Mouse (Mus musculus): ENCODE data around the gene Sntb2.
"Not testable (repeated sequence)": the region's sequence is repeated elsewhere in the genome, so short reads cannot be mapped to it uniquely, and the experiment has no call there.

Sntb2 gene

GRCm38 (mm10) chr8:106972538-106973264, 37.2 kb downstream of the Sntb2 start:
- DNase-seq (ENCODE audit: low read depth, low spot score): no peak

DNA sequence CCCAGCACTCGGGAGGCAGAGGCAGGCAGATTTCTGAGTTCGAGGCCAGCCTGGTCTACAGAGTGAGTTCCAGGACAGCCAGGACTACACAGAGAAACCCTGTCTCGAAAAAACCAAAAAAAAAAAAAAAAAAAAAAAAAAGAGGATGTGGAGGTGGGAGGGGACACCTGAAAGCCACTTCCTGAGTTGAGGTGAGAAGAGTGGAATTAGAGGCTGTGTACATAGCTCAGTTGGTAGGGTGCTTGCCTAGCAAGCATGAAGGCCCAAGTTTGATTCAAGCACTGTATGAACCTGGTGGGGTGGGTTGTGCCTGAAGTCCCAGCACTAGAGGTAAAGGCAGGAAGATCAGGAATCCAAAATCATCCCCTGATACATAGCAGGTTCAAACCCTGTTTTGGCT, 38.0 kb downstream of the Sntb2 start:
- not testable (repeated sequence) for DNase-seq (ENCODE audit: low read depth, low spot score)

DNA sequence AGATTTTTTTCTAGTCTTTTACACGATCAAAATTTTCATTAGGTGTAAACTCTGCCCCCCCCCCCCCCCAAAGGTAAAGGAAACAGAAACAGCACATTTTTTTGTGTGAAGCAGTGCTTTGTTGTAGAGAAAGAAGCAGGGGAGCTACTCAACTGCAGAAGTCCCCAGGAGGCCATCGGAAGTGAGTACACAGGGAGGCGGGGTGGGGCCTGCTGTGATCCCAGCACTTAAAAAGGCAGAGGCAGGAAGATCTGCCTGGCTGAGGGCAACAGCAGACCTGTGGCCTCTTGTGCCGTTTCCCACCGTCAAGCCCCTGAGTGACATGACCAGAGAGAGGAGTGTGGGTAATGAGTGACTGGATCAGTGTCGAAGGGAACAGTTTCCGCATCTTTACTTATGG, 39.2 kb downstream of the Sntb2 start:
- DNase-seq (ENCODE audit: low read depth, low spot score): peak; percentile 77

DNA sequence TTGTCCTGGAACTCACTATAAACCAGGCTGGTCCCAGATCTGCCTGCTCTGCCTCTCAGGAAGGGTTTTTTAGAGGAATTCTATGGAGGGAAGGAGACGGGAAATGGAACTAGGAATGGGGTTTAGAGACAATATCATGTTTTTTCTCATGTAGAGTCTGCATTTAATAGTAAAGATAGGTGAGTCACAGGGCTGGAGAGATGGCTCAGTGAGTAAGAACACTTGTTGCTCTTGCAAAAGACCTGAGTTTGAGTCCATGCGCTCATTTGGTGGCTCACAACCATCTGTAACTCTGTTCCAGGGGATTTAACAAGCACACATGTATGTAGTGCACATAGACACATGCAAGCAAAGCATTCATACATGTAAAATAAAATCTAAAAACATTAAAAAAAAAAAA, 40.2 kb downstream of the Sntb2 start:
- no peak for DNase-seq (ENCODE audit: low read depth, low spot score)

- DNase-seq (ENCODE audit: low read depth, low spot score): no peak
Observed at GRCm38 (mm10) chr8:106976436-106976835, 40.9 kb downstream of the Sntb2 start.

GRCm38 (mm10) chr8:106978755-106979251, 43.3 kb downstream of the Sntb2 start:
- DNase-seq (ENCODE audit: low read depth, low spot score): no peak

GRCm38 (mm10) chr8:106985404-106985821, 49.9 kb downstream of the Sntb2 start:
- no peak for DNase-seq (ENCODE audit: low read depth, low spot score)

DNA sequence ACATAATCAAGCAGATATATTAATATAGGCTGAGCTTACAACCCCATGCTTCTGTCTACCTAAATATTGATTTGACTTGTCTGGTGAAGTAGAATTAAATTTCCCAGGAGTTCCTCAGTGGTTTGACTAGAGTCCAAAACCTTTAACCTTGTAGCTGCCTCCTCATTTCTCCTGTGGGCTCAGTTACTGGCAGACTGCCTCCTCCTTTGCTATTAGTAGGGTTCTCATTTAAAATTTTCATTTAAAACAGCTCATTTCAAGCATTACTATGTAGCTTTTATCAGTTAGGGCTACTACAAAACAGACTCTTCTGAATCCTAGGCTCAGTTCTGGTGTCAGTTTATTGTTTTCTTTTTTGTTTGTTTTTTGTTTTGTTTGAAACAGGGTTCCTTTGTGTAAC, 50.4 kb downstream of the Sntb2 start:
- no peak for DNase-seq (ENCODE audit: low read depth, low spot score)

- DNase-seq (ENCODE audit: low read depth, low spot score): no peak
Observed at GRCm38 (mm10) chr8:106987557-106987956, 52.0 kb downstream of the Sntb2 start.

- DNase-seq (ENCODE audit: low read depth, low spot score): no peak
Observed at GRCm38 (mm10) chr8:106991393-106991792, 55.8 kb downstream of the Sntb2 start.

GRCm38 (mm10) chr8:106996339-106996738, 60.8 kb downstream of the Sntb2 start:
- not testable (repeated sequence) for DNase-seq (ENCODE audit: low read depth, low spot score)

GRCm38 (mm10) chr8:106997416-106997815, 61.9 kb downstream of the Sntb2 start:
- DNase-seq (ENCODE audit: low read depth, low spot score): no peak

DNA sequence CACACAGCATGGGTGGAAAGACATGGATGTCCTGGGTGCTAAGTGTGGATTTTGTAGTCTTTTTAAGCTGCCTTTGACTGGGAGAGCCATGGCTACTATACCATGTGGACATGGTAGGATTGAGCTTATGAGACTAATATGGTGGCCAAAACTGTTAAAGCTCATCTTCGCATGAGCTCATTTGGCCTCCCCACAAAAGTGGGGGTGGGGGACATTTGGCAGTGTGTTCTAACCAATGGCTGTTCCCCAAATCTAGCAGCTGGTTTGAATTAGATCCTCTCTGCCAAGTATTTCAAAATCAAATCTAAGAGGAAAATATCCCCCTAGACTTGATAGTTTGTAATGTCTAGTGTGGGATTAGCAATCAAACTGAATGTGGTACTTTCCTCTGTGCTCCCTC, 63.5 kb downstream of the Sntb2 start:
- no peak for DNase-seq (ENCODE audit: low read depth, low spot score)

DNA sequence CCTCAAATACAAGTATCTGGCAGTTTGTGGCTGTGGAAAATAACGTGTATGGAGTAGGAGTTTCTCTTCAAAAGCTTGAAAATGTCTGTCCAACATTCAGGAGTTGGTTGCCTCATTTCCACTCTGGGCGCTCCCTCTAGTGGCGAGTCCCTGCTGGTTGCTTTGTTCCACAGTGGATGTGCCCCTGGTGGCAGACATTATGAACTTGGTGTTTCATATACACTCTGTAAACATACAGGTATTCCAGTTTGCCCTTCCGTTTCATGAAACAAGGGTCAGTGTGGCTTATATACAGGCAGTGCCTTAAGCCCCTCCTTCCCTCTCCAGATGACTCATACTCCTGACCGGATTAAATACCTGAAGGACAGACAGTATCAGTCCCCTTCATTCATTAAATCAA, 67.0 kb downstream of the Sntb2 start:
- peak; percentile 94 for DNase-seq (ENCODE audit: low read depth, low spot score)

- no peak for DNase-seq (ENCODE audit: low read depth, low spot score)
Observed at GRCm38 (mm10) chr8:107007795-107008194, 72.2 kb downstream of the Sntb2 start.

- no peak for DNase-seq (ENCODE audit: low read depth, low spot score)
Observed at GRCm38 (mm10) chr8:107012666-107013065, 77.1 kb downstream of the Sntb2 start.

DNA sequence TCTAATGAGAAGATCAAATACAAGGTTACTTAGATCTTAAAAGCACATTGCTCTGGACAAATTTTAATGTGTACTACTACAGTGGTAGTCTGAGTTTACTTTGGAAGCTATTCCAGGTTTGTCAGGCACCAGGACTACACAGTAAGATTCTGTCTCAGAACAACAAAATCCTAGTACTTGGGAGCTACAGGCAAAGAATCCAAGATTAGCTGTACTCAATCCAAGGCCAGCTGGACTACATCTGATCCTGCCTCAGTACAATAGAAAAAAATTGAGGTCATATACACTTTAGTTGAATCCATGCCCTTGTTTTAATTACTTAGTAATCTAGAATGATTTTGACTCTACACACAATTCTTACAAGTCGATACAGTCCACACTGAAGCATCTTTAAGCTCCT, 79.4 kb downstream of the Sntb2 start:
- DNase-seq (ENCODE audit: low read depth, low spot score): no peak

DNA sequence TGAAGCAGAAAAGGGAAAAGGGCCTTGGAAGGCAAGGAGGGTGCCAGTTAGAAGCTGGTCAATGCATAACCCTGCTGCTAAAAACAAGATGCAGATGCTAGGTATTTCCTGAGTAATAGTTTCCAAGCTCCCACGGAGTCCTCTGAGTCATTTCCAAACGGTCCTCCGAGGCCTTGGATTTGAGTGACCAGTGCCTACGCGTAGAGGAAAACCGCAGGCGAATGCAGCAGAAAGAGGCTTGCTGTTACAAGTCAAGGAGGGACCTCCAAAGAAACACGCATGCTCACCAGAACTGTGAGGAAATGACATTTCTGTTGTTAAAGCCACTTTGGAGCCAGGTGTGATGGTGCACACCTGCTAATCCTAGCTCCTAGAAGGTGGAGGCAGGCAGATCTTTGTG, 87.9 kb downstream of the Sntb2 start:
- no peak for DNase-seq (ENCODE audit: low read depth, low spot score)

GRCm38 (mm10) chr8:107029310-107029709, 93.8 kb downstream of the Sntb2 start:
- DNase-seq (ENCODE audit: low read depth, low spot score): no peak

DNA sequence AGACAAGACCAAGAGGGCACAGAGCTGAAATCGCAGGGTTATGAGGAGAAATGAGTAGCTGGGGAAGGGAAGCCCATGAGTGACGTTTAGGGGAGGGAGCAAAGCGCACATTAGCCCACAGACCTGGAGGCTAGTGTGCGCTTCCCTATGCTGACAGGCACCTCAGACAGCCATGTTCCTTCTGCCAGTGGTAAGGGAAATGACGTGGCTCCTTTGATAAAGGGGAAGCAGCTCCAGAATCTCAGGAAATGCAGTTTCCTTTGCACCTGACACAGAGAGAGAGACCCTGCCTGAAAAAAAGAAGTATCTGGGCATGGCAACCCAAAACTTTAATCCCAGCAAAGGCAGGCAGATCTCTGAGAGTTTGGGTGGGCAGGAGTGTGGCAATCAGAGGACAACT, 94.5 kb downstream of the Sntb2 start:
- no peak for DNase-seq (ENCODE audit: low read depth, low spot score)

- peak; percentile 99 for DNase-seq (ENCODE audit: low read depth, low spot score)
Observed at GRCm38 (mm10) chr8:107030650-107031576, 95.4 kb downstream of the Sntb2 start, which contains the start of gene Vps4a. Vps4a (plus strand) TSS chr8:107031222.

- DNase-seq (ENCODE audit: low read depth, low spot score): no peak
Observed at GRCm38 (mm10) chr8:107031577-107032090, 96.1 kb downstream of the Sntb2 start.

All from ES-CJ7 (cell line).